Mouse (Mus musculus) heart, postnatal 0 days (tissue): ENCODE measurements at regions not wholly inside any gene's neighbourhood (a gene's known extent, or its start where the extent isn't known, plus 50 kb on each side); places are given as distances from the start of the nearest gene placed in this dataset.

Source experiments
- ATAC-seq: fragments of 200-750 bp; cut with Nextera tagmentation; 2 replicates; pipeline ENCODE4 v1.8.0; 2017; ENCODE audit warnings: low read depth, moderate number of reproducible peaks, moderate library complexity; ENCODE audit not compliant: insufficient read depth
- DNase-seq: peaks from one replicate; pipeline ENCODE4 v3.0.0-alpha.2; 2016; ENCODE audit warnings: low spot score
- H3K27ac ChIP-seq: fragments of 300-500 bp; sonication (generic); 2 replicates; pipeline ENCODE4 v1.5.1; 2014; ENCODE audit warnings: low read depth, mild to moderate bottlenecking
- H3K27me3 ChIP-seq: fragments of 300-500 bp; sonication (generic); 2 replicates; pipeline ENCODE4 v1.6.1; 2014; ENCODE audit warnings: low read length, mixed read lengths; ENCODE audit not compliant: control insufficient read depth, insufficient read depth
- H3K36me3 ChIP-seq: fragments of 300-500 bp; sonication (generic); replicated peaks from 2 replicates; pipeline ENCODE4 v1.6.1; 2014; ENCODE audit warnings: low read length, mixed read lengths; ENCODE audit not compliant: control insufficient read depth, insufficient read depth
- H3K4me1 ChIP-seq: fragments of 300-500 bp; sonication (generic); 2 replicates; pipeline ENCODE4 v1.6.1; 2014; ENCODE audit warnings: antibody characterized with exemption; ENCODE audit not compliant: control insufficient read depth, insufficient read depth
- H3K4me2 ChIP-seq: fragments of 300-500 bp; sonication (generic); 2 replicates; pipeline ENCODE4 v1.6.1; 2014; ENCODE audit warnings: low read depth, mild to moderate bottlenecking, low read length, moderate library complexity
- H3K4me3 ChIP-seq: fragments of 300-500 bp; sonication (generic); 2 replicates; pipeline ENCODE4 v1.5.1; 2014; ENCODE audit warnings: low read depth, low read length
- H3K9ac ChIP-seq: fragments of 300-500 bp; sonication (generic); replicated peaks from 2 replicates; pipeline ENCODE4 v1.6.1; 2014; ENCODE audit warnings: low read depth, low read length, mixed read lengths
- H3K9me3 ChIP-seq: fragments of 300-500 bp; sonication (generic); replicated peaks from 2 replicates; pipeline ENCODE4 v1.6.1; 2016; ENCODE audit warnings: low read length; ENCODE audit not compliant: control insufficient read depth
- CTCF ChIP-seq: IDR thresholded peaks from 2 replicates; pipeline ENCODE4 v1.5.1; 2016; ENCODE audit warnings: antibody characterized with exemption, control low read depth, low read depth
- EP300 ChIP-seq: IDR thresholded peaks from 2 replicates; pipeline ENCODE4 v1.6.1; 2016; ENCODE audit warnings: antibody characterized with exemption, low read depth
- WGBS: fragments of 180-500 bp; shearing (Covaris S2); extraction: QIAGEN DNeasy Blood & Tissue Kit; methylation state at CpG from one replicate; pipeline ENCODE4 v1.1.7; 2014; 5-methylcytosine and 5-hydroxymethylcytosine counted together

DNA sequence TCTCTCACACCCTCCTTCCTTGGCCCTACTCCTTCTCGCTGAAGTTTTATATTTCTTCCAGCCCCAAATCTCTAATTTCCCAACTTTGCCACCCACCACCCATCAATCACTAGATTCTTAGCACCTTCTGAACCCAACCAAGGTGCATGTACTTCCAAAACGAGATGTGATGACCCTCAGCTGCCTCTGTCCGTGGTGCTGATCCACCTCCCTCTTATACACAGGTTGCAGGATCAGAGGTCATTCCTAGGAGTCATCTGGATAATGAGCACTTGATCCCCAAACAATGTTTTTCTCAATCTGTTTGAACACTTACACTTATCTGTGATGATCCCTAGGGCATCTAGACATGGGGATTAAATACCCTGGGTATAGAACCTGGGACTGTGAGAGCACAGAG lies 156.5 kb downstream of the Dhx35 start:
- TF ChIP-seq CTCF, result no peak
- no peak for TF ChIP-seq EP300
- Histone ChIP-seq H3K27ac (no peak overlapping the region), H3K9ac (no peak overlapping the region), H3K4me3 (no peak overlapping the region), H3K4me1 (no peaks in the 10 kb centered on the region), H3K4me2 (no peak overlapping the region), H3K27me3 (no peaks in the 10 kb centered on the region), H3K36me3 (no peaks in the 10 kb centered on the region), H3K9me3 (no peaks in the 10 kb centered on the region)
- ATAC-seq, result no peak
- WGBS, result 35% methylated on average over 3 of the region's 3 CpGs
- DNase-seq, result no peak

DNA sequence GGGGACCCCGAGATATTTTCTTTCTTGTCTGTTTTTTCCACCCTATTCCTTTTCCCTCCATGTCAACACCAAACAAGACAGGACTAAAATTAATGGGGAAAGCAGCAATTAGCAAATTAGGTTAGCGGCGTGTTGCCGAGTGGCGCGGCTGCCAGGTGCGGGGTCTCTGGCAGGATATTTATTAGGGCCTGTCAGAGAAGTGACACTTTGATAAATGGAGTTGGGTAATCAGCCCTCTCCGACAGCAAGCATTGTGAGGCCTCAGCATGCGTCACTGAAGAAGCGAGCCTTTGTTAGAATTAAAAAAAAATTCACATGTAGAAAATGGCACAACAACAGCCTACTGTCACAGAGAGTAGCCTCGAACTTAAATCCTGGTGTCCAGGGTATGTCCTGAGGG lies 162.3 kb downstream of the Dhx35 start:
- H3K9ac ChIP-seq, result no peak overlapping the region
- 71% methylated on average over 11 of the region's 11 CpGs for WGBS
- H3K4me2 ChIP-seq, result no peak overlapping the region
- no peak overlapping the region for H3K27ac ChIP-seq
- ATAC-seq (no peak), DNase-seq (no peak)
- H3K4me3 ChIP-seq, result no peak overlapping the region
- H3K4me1 ChIP-seq, result no peaks in the 10 kb centered on the region
- H3K9me3 ChIP-seq, result no peaks in the 10 kb centered on the region
- H3K36me3 ChIP-seq, result no peaks in the 10 kb centered on the region
- H3K27me3 ChIP-seq, result no peaks in the 10 kb centered on the region
- TF ChIP-seq CTCF, result no peak
- no peak for TF ChIP-seq EP300

DNA sequence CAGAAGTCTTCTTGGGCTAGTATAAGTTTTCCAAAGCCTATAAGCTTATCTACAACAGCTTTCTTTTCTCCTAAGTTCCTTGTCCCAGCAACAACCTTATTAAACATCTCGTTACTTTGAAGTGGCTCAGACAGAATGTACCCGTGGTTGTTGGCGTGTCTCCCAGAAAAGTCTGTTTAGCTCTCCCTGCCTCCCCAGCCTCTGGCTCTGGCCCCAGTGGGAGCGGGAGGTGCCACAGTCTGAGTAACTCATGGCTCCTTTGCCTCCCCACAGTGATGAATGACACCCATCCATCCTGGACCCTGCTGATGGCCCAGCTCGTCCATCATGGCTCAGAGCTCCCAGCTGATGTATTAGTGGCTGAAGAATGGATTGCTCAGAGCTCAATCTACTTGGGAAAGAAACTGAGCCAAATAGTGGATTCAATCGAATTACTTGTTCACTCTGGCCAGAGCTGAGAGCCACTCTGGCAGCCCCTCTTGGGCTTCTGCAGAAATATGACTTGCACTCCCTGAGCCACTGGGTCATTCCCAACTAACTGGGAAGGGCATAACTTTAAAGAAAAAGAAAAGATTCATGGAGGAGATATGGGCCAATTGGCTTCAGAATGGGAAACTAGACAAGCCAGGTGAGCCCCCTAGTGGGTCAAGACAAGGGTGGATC lies 170.5 kb downstream of the Dhx35 start:
- H3K9ac ChIP-seq, result no peak overlapping the region
- H3K4me3 ChIP-seq, result no peak overlapping the region
- H3K4me2 ChIP-seq, result no peak overlapping the region
- no peaks in the 10 kb centered on the region for H3K9me3 ChIP-seq
- DNase-seq (peak; percentile 10), ATAC-seq (no peak)
- H3K27ac ChIP-seq, result no peak overlapping the region
- no peaks in the 10 kb centered on the region for H3K36me3 ChIP-seq
- H3K27me3 ChIP-seq, result no peaks in the 10 kb centered on the region
- no peak for TF ChIP-seq CTCF
- TF ChIP-seq EP300, result no peak
- H3K4me1 ChIP-seq, result no peaks in the 10 kb centered on the region
- WGBS, result 44% methylated on average over 6 of the region's 6 CpGs

DNA sequence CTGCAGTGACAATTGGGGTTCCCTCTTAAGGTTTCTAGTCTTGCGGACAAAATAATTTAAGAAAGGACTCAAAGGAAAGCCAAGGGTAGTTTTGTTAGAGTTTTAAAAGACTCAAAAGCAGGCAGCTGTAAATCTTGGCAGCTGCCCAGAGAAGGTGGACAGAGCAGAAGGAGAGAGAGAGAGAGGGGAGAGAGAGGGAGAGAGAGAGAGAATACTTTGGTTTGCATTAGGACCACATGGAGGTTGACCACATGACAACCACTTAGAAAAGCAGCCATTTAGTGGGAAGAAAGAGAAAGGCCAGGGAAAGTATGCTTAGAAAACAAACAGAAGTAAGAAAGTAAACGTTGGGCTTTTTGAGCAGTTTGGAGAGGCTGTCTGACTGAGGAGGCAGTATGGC lies 177.6 kb downstream of the Dhx35 start:
- WGBS, result 57% methylated on average over 2 of the region's 2 CpGs
- no peak overlapping the region for H3K27ac ChIP-seq
- H3K36me3 ChIP-seq, result no peaks in the 10 kb centered on the region
- no peaks in the 10 kb centered on the region for H3K27me3 ChIP-seq
- no peak overlapping the region for H3K4me2 ChIP-seq
- no peaks in the 10 kb centered on the region for H3K9me3 ChIP-seq
- H3K4me1 ChIP-seq, result no peaks in the 10 kb centered on the region
- TF ChIP-seq CTCF (no peak), EP300 (no peak)
- no peak for ATAC-seq
- H3K9ac ChIP-seq, result no peak overlapping the region
- DNase-seq, result no peak
- H3K4me3 ChIP-seq, result no peak overlapping the region

DNA sequence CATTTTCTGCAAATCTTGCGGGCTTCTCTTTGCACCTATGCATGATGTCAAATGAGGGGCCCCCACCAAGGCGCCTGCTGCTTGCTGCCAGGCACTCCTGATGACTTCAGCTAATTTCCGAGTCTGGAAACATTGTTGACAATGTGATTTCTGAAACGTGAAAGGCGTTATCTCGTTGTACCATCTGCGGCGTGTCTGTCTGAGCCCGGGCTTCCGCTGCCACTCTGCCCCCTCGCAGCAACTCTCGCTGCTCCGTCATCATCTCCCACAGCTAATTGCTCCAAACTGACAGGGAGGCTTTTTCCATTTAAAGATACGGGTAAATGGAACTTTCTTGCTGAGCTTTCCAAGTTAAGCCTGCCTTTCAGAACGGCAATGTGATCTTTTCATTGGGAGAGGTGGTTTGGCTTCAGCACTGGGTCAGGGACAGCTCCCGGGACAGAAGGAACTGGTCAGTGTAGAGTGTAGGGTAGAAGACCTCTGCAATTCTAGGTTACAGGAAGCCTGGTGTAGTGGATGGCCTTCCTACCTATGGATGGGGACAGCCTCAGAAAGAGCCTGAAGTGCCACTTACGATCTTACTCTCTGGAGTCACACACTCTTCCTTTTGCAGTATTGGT lies 191.0 kb downstream of the Dhx35 start:
- Histone ChIP-seq H3K36me3 (no peaks in the 10 kb centered on the region), H3K27ac (no peak overlapping the region), H3K9me3 (no peaks in the 10 kb centered on the region), H3K4me2 (no peak overlapping the region), H3K4me1 (no peaks in the 10 kb centered on the region), H3K4me3 (no peak overlapping the region), H3K27me3 (no peaks in the 10 kb centered on the region), H3K9ac (no peak overlapping the region)
- no peak for TF ChIP-seq CTCF
- no peak for TF ChIP-seq EP300
- DNase-seq (peak; percentile 22), ATAC-seq (no peak; the same call in 1 of the 2 replicates)
- 68% methylated on average over 17 of the region's 17 CpGs for WGBS
